Mouse (Mus musculus): ENCODE results near the gene Gas6. TPM values are rescaled to one million over a fixed set of nuclear protein-coding genes. Genes with fewer than 3 reads are reported as not detected.

Gas6 gene
- 8.9 and 14.6 TPM in 2 replicates for polyA plus RNA-seq (2016; fragmentation: Nextera tagmentation; extraction: Ambion mirVana)

- peak; percentile 74 for DNase-seq (ENCODE audit: low spot score)
- Histone ChIP-seq H3K9me3 (replicated peaks) (no peaks in the 10 kb centered on the region), H3K36me3 (no peaks in the 10 kb centered on the region), H3K27ac (replicated peaks) (peak within 1 kb of the TSS; percentile 68), H3K27me3 (ENCODE audit: low read depth, poor library complexity, severe bottlenecking) (peaks cover 47% of the 10 kb centered on the region), H3K4me3 (peak within 1 kb of the TSS; percentile 73), H3K4me1 (peaks cover 34% of the 10 kb centered on the region)
- WGBS = 1% methylated on average over 60 of the region's 64 CpGs
These were observed at the start of gene Gas6 for GRCm38 (mm10) chr8:13493858-13494631. TSS of gene Gas6 (minus strand) at chr8:13494490.

GRCm38 (mm10) chr8:13541526-13541925, 47.2 kb upstream of the Gas6 start:
- no peak for DNase-seq (ENCODE audit: low spot score)
- Histone ChIP-seq H3K4me1 (no peaks in the 10 kb centered on the region), H3K27me3 (ENCODE audit: low read depth, poor library complexity, severe bottlenecking) (no peaks in the 10 kb centered on the region), H3K36me3 (no peaks in the 10 kb centered on the region), H3K27ac (replicated peaks) (no peak overlapping the region), H3K9me3 (replicated peaks) (peaks cover 13% of the 10 kb centered on the region), H3K4me3 (no peak overlapping the region)
- WGBS = 72% methylated on average over 5 of the region's 5 CpGs

DNA sequence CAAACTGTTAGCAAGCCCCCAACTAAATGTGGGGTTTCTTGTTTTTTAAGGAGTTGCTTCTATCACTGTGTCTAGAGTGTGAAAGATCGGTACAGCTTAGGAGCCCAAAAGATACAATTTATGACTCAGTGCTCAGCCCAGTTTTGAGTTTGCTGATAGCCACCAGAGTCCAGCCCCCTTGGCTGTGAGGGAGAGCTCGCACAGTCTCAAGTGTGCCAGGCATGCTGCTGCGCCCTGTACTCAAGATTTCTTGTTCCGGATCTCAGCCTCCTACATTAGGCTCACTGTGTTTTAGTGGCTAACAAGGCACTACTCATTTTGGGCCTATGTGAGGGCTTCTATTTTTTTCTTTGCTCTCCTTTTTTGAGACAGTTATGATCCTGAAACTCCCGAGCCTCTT, 45.8 kb upstream of the Gas6 start:
- no peak for DNase-seq (ENCODE audit: low spot score)
- Histone ChIP-seq H3K36me3 (no peaks in the 10 kb centered on the region), H3K4me3 (no peak overlapping the region), H3K27me3 (ENCODE audit: low read depth, poor library complexity, severe bottlenecking) (no peaks in the 10 kb centered on the region), H3K9me3 (replicated peaks) (peaks cover 9% of the 10 kb centered on the region), H3K27ac (replicated peaks) (no peak overlapping the region), H3K4me1 (no peaks in the 10 kb centered on the region)
- 89% methylated on average over 5 of the region's 5 CpGs for WGBS

DNA sequence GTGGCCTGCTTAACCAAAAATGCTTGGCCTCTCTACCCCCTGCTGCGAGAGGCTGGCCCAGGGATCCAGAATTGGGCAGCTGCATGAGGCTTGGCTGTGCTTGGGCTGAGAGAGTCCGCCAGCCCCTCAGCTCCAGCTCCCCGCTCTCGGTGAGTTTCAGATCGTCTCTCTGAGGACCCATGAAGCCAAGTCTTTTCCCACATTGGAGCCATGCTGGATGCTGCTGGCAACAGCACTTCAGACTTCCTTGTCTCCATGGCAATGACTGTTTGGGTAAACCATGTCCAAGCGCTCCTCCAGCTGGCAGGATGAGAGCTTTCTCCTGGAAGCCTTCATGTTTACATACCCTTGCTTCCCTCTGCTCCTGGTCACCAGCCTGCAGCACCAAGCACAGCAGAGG, 44.5 kb upstream of the Gas6 start:
- Histone ChIP-seq H3K36me3 (no peaks in the 10 kb centered on the region), H3K4me1 (no peaks in the 10 kb centered on the region), H3K27me3 (ENCODE audit: low read depth, poor library complexity, severe bottlenecking) (no peaks in the 10 kb centered on the region), H3K27ac (replicated peaks) (no peak overlapping the region), H3K9me3 (replicated peaks) (no peaks in the 10 kb centered on the region), H3K4me3 (no peak overlapping the region)
- no peak for DNase-seq (ENCODE audit: low spot score)
- whole genome bisulfite sequencing = 80% methylated on average over 6 of the region's 6 CpGs

- Histone ChIP-seq H3K27ac (replicated peaks) (no peak overlapping the region), H3K4me3 (no peak overlapping the region), H3K36me3 (no peaks in the 10 kb centered on the region), H3K9me3 (replicated peaks) (no peaks in the 10 kb centered on the region), H3K27me3 (ENCODE audit: low read depth, poor library complexity, severe bottlenecking) (no peaks in the 10 kb centered on the region), H3K4me1 (no peaks in the 10 kb centered on the region)
- 59% methylated on average over 2 of the region's 2 CpGs for WGBS
- no peak for DNase-seq (ENCODE audit: low spot score)
These were observed 42.8 kb upstream of the Gas6 start for GRCm38 (mm10) chr8:13537102-13537501.

DNA sequence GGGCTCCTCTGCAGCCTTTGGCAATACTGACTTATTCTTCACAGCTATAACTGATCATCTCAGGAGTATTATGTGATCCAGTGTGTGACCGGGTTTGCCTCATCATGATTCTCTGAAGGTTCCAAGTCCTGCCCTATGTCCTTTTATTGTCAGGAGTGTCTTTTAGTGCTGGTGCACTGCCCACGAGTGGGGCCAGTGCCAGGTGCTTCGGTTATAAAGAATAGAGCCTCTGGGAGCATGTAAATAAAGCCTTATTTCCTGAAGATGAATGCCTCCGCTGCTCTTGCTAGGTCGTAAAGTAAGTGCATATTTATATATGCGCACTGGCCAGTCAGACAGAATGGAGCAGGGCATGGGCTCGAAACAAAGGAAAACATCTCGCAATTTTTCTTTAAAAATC, 38.8 kb upstream of the Gas6 start:
- Histone ChIP-seq H3K4me1 (no peaks in the 10 kb centered on the region), H3K27me3 (ENCODE audit: low read depth, poor library complexity, severe bottlenecking) (no peaks in the 10 kb centered on the region), H3K36me3 (no peaks in the 10 kb centered on the region), H3K9me3 (replicated peaks) (no peaks in the 10 kb centered on the region; the same call in 1 of the 2 replicates), H3K27ac (replicated peaks) (no peak overlapping the region), H3K4me3 (no peak overlapping the region)
- DNase-seq (ENCODE audit: low spot score) = no peak
- 91% methylated on average over 8 of the region's 8 CpGs for WGBS

DNA sequence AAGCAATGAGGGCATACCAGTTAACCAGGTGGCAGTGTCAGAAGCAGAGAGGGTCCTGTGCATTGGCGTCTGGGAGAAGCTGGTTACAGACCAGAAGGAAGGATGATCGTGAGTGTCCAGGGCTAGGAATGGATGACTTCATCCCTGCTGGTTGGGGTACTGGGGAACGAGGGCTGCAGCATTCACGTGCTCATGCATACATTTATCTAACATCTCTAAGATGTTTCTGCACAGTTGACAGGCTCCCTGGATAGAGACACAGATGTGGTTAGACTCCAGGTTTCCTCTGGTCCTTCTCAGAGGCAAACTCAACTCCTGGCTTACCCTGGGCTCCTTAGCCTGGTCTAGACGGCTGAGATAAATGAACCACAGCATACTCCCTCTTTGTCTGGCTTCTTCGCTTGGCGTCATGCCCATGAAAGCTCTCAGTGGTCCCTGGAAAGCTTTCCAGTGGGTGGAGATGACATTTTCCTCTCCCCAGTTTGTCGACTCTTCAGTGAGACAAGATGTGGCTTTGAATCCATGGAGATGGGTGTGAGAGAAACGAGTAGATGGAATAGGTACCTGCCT, 37.4 kb upstream of the Gas6 start:
- no peaks in the 10 kb centered on the region for H3K27me3 ChIP-seq (ENCODE audit: low read depth, poor library complexity, severe bottlenecking)
- H3K4me1 ChIP-seq = no peaks in the 10 kb centered on the region
- H3K36me3 ChIP-seq = no peaks in the 10 kb centered on the region
- 86% methylated on average over 9 of the region's 9 CpGs for WGBS
- no peak overlapping the region for H3K4me3 ChIP-seq
- H3K9me3 ChIP-seq (replicated peaks) = peaks cover 9% of the 10 kb centered on the region
- no peak overlapping the region for H3K27ac ChIP-seq (replicated peaks)
- no peak for DNase-seq (ENCODE audit: low spot score)

DNA sequence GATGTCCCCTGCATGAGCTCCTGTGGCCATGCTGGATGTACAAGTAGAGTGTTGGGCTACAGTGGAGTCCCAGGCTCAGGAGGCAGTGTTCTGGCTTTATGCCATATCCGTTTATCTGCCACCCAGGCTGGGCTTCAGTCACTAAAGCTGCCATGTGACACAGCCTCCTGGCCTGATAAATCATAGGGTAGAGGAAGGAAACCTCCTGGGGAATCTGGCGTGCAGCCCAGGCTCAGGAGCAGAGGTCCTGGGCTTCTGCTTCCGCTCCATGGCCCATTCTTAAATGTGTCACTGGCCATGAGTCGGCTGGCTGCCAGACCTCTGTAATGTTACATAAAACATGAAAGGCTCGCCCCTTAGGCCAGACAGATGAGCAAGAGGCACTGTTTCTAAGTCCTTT, 36.7 kb upstream of the Gas6 start:
- WGBS = 80% methylated on average over 5 of the region's 5 CpGs
- H3K36me3 ChIP-seq = no peaks in the 10 kb centered on the region
- no peaks in the 10 kb centered on the region for H3K27me3 ChIP-seq (ENCODE audit: low read depth, poor library complexity, severe bottlenecking)
- H3K4me3 ChIP-seq = no peak overlapping the region
- no peak overlapping the region for H3K27ac ChIP-seq (replicated peaks)
- H3K9me3 ChIP-seq (replicated peaks) = peaks cover 9% of the 10 kb centered on the region
- H3K4me1 ChIP-seq = no peaks in the 10 kb centered on the region
- DNase-seq (ENCODE audit: low spot score) = no peak

GRCm38 (mm10) chr8:13530401-13530800, 36.1 kb upstream of the Gas6 start:
- no peaks in the 10 kb centered on the region for H3K36me3 ChIP-seq
- no peak for DNase-seq (ENCODE audit: low spot score)
- no peak overlapping the region for H3K27ac ChIP-seq (replicated peaks)
- WGBS = 87% methylated on average over 3 of the region's 3 CpGs
- H3K4me3 ChIP-seq = no peak overlapping the region
- H3K9me3 ChIP-seq (replicated peaks) = peaks cover 9% of the 10 kb centered on the region
- no peaks in the 10 kb centered on the region for H3K4me1 ChIP-seq
- no peaks in the 10 kb centered on the region for H3K27me3 ChIP-seq (ENCODE audit: low read depth, poor library complexity, severe bottlenecking)

- no peak overlapping the region for H3K27ac ChIP-seq (replicated peaks)
- H3K27me3 ChIP-seq (ENCODE audit: low read depth, poor library complexity, severe bottlenecking) = no peaks in the 10 kb centered on the region
- no peak overlapping the region for H3K4me3 ChIP-seq
- no peak for DNase-seq (ENCODE audit: low spot score)
- H3K4me1 ChIP-seq = no peaks in the 10 kb centered on the region
- H3K9me3 ChIP-seq (replicated peaks) = peaks cover 9% of the 10 kb centered on the region
- WGBS = 76% methylated on average over 7 of the region's 7 CpGs
- no peaks in the 10 kb centered on the region for H3K36me3 ChIP-seq
These were observed 35.6 kb upstream of the Gas6 start for GRCm38 (mm10) chr8:13529891-13530316.

DNA sequence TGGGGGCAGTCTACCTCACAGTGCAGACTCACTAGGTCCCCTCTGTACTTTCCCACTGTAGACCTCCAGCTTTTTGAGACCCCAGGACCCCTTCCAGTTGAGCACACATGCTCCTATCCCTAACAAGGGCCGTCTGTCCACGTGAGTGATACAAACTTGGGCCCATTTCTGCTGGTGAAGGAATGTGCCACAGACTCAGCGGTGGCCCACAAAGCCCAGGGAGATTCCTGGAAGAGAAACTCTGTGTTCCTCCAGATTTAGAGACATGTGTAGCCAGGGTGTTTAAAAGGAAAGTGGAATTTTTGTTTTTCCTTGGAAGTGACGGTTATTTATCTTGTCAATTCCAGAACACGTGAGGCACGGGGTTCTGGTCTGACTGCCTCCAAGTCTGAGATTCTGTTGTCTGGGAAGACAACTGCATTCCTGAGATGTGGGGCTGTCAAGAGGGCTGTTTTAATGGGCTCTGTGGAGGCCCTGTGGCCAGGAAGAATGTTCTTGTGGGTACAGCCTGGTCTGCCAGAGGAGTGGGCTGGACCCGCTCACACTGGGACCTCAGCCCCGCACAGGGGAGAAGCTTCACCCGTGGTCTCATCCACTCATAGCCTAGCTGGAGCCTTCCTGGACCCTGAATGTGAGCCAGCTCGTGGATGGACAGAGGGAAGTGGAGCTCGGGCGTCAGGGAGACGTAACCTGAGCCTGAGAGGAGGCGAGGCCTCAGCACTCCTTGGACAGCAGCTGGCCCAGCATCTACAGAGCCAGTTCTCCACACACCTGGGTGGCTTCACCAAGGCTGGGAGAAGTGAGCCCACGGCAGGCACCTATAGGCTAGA, 34.9 kb upstream of the Gas6 start:
- no peak for DNase-seq (ENCODE audit: low spot score)
- no peaks in the 10 kb centered on the region for H3K4me1 ChIP-seq
- 74% methylated on average over 15 of the region's 15 CpGs for WGBS
- H3K9me3 ChIP-seq (replicated peaks) = peaks cover 9% of the 10 kb centered on the region
- H3K4me3 ChIP-seq = no peak overlapping the region
- no peak overlapping the region; the same call in 1 of the 2 replicates for H3K27ac ChIP-seq (replicated peaks)
- no peaks in the 10 kb centered on the region for H3K27me3 ChIP-seq (ENCODE audit: low read depth, poor library complexity, severe bottlenecking)
- H3K36me3 ChIP-seq = no peaks in the 10 kb centered on the region

- Histone ChIP-seq H3K27me3 (ENCODE audit: low read depth, poor library complexity, severe bottlenecking) (no peaks in the 10 kb centered on the region), H3K4me3 (no peak overlapping the region), H3K4me1 (no peaks in the 10 kb centered on the region), H3K9me3 (replicated peaks) (no peaks in the 10 kb centered on the region), H3K36me3 (no peaks in the 10 kb centered on the region), H3K27ac (replicated peaks) (no peak overlapping the region)
- no peak for DNase-seq (ENCODE audit: low spot score)
- 83% methylated on average over 7 of the region's 7 CpGs for WGBS
These were observed 27.1 kb upstream of the Gas6 start for GRCm38 (mm10) chr8:13521392-13521791.

DNA sequence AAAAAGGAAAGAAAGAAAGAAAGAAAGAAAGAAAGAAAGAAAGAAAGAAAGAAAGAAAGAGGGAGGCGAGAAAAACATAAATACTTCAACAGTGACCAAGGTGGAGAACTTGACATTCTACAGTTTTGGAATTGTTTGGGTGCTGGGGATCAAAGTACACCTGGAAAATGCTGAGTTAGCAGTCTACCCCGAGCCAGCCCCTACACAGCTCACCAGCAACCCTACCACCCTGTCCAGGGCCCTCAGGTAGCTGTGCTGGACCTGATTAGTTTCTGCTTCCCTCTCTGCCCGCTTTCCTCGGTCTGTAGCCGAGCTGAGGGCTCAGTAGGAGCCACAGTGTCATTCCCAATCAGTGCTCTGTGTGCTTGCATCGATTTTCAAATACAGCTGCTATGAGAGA, 26.1 kb upstream of the Gas6 start:
- Histone ChIP-seq H3K27me3 (ENCODE audit: low read depth, poor library complexity, severe bottlenecking) (no peaks in the 10 kb centered on the region), H3K4me3 (no peak overlapping the region), H3K36me3 (no peaks in the 10 kb centered on the region), H3K9me3 (replicated peaks) (no peaks in the 10 kb centered on the region), H3K27ac (replicated peaks) (no peak overlapping the region), H3K4me1 (no peaks in the 10 kb centered on the region)
- 68% methylated on average over 6 of the region's 6 CpGs for WGBS
- DNase-seq (ENCODE audit: low spot score) = no peak
